Mouse (Mus musculus) myocyte (in vitro differentiated cells): Measurements from ENCODE around the gene Psmc2. TPM values are rescaled to one million over a fixed set of nuclear protein-coding genes. Genes with fewer than 3 reads are reported as not detected.

Experiments
- H3K27me3 ChIP-seq: one replicate; pipeline ENCODE4 v1.6.1; 2011; ENCODE audit not compliant: control insufficient read depth, insufficient read depth, insufficient read length
- H3K36me3 ChIP-seq: one replicate; pipeline ENCODE4 v1.6.1; 2011; ENCODE audit not compliant: control insufficient read depth, insufficient read depth
- H3K4me2 ChIP-seq: one replicate; pipeline ENCODE4 v1.6.1; 2011; ENCODE audit warnings: low read depth, control low read depth
- H3K4me3 ChIP-seq: one replicate; pipeline ENCODE4 v1.5.1; 2011; ENCODE audit warnings: mild to moderate bottlenecking, control low read depth, moderate library complexity
- H3K79me2 ChIP-seq: one replicate; pipeline ENCODE4 v1.6.1; 2011; ENCODE audit not compliant: control insufficient read depth, insufficient read depth
- H3ac ChIP-seq: one replicate; pipeline ENCODE4 v1.6.1; 2011; ENCODE audit not compliant: control insufficient read depth, insufficient read length
- CEBPB ChIP-seq: IDR thresholded peaks from 2 replicates; pipeline ENCODE4 v1.6.1; 2011; ENCODE audit warnings: mild to moderate bottlenecking, moderate library complexity; ENCODE audit not compliant: poor library complexity, insufficient read depth, severe bottlenecking
- E2F4 ChIP-seq: IDR thresholded peaks from one replicate; pipeline ENCODE4 v1.6.1; 2011; ENCODE audit warnings: mild to moderate bottlenecking, control low read depth, moderate library complexity; ENCODE audit not compliant: insufficient read depth
- MAX ChIP-seq: IDR thresholded peaks from one replicate; pipeline ENCODE4 v1.6.1; 2011; ENCODE audit warnings: low read depth, mild to moderate bottlenecking, control low read depth
- MYOD1 ChIP-seq, 3 experiments: IDR thresholded peaks; one replicate each; pipeline ENCODE4 v1.6.1; 2011; ENCODE audit warnings: control low read depth in 2 of 3, low read depth in 2 of 3, mild to moderate bottlenecking in 2 of 3, moderate library complexity in 1 of 3; ENCODE audit not compliant: insufficient read length in 2 of 3, control insufficient read depth in 1 of 3
- MYOG ChIP-seq, 3 experiments: IDR thresholded peaks; one replicate each; pipeline ENCODE4 v1.6.1; 2011; ENCODE audit warnings: control low read depth in 2 of 3, low read depth in 2 of 3, mild to moderate bottlenecking in 2 of 3; ENCODE audit not compliant: insufficient read length in 2 of 3, control insufficient read depth in 1 of 3, insufficient read depth in 1 of 3
- POLR2A ChIP-seq: IDR thresholded peaks from one replicate; pipeline ENCODE4 v1.6.1; 2011; ENCODE audit warnings: low read depth, mild to moderate bottlenecking, control low read depth, moderate library complexity; ENCODE audit not compliant: insufficient read length
- POLR2AphosphoS2 ChIP-seq: IDR thresholded peaks from one replicate; pipeline ENCODE4 v1.6.1; 2011; ENCODE audit warnings: low read depth, control low read depth; ENCODE audit not compliant: insufficient read length
- REST ChIP-seq: IDR thresholded peaks from one replicate; pipeline ENCODE4 v1.6.1; 2011; ENCODE audit warnings: mild to moderate bottlenecking, control low read depth, moderate library complexity; ENCODE audit not compliant: insufficient read depth, insufficient read length
- SRF ChIP-seq: IDR thresholded peaks from one replicate; pipeline ENCODE4 v1.6.1; 2011; ENCODE audit warnings: low read depth; ENCODE audit not compliant: control insufficient read depth, insufficient read length
- TCF12 ChIP-seq: IDR thresholded peaks from one replicate; pipeline ENCODE4 v1.6.1; 2011; ENCODE audit warnings: mild to moderate bottlenecking, control low read depth; ENCODE audit not compliant: poor library complexity, insufficient read depth, severe bottlenecking
- TCF3 ChIP-seq: IDR thresholded peaks from one replicate; pipeline ENCODE4 v1.6.1; 2011; ENCODE audit warnings: low read depth, control low read depth; ENCODE audit not compliant: insufficient read length
- USF1 ChIP-seq: IDR thresholded peaks from one replicate; pipeline ENCODE4 v1.6.1; 2011; ENCODE audit warnings: low read depth, mild to moderate bottlenecking, control low read depth, moderate library complexity
- polyA plus RNA-seq: library from polyadenylated mRNA; unstranded; fragments of >200 nt; fragmentation: generic; extraction: Trizol; gene quantifications from one replicate; pipeline ENCODE4 v1.2.1, GENCODE M21; 2012; ENCODE audit warnings: missing spikeins

Gene Psmc2
- polyA plus RNA-seq, 1 experiment = 196 TPM

- Histone ChIP-seq H3K27me3 (no peaks in the 10 kb centered on the region), H3ac (no peak overlapping the region), H3K4me3 (no peak overlapping the region), H3K4me2 (no peak overlapping the region), H3K36me3 (peaks cover 22% of the 10 kb centered on the region), H3K79me2 (peaks cover 81% of the 10 kb centered on the region)
- no peak for TF ChIP-seq POLR2A
- TF ChIP-seq MAX = no peak
- TF ChIP-seq MYOD1 (IDR thresholded peaks at IDR 0.05; ENCODE audit: control insufficient read depth in 1 of 3, insufficient read length in 2 of 3, low read depth in 2 of 3) = no peak
- TF ChIP-seq CEBPB = no peak
- TF ChIP-seq MYOG (IDR thresholded peaks at IDR 0.05; ENCODE audit: control insufficient read depth in 1 of 3, insufficient read depth in 1 of 3, insufficient read length in 2 of 3, low read depth in 2 of 3) = no peak
- TF ChIP-seq TCF12 = no peak
- TF ChIP-seq TCF3 = no peak
- TF ChIP-seq E2F4 = no peak
- TF ChIP-seq POLR2AphosphoS2 = no peak
- TF ChIP-seq USF1 = no peak
- no peak for TF ChIP-seq REST
These were observed 7.1 kb downstream of the Psmc2 start for GRCm38 (mm10) chr5:21792166-21792565.

GRCm38 (mm10) chr5:21802907-21803306 lies 17.8 kb downstream of the Psmc2 start:
- TF ChIP-seq TCF12 (no peak), E2F4 (no peak), SRF (no peak), REST (no peak), MYOD1 (IDR thresholded peaks at IDR 0.05; ENCODE audit: control insufficient read depth in 1 of 3, insufficient read length in 2 of 3, low read depth in 2 of 3) (no peak), MYOG (IDR thresholded peaks at IDR 0.05; ENCODE audit: control insufficient read depth in 1 of 3, insufficient read depth in 1 of 3, insufficient read length in 2 of 3, low read depth in 2 of 3) (no peak), MAX (no peak), TCF3 (no peak), CEBPB (no peak), USF1 (no peak), POLR2A (no peak), POLR2AphosphoS2 (no peak)
- H3ac ChIP-seq = no peak overlapping the region
- no peaks in the 10 kb centered on the region for H3K27me3 ChIP-seq
- no peak overlapping the region for H3K4me3 ChIP-seq
- H3K4me2 ChIP-seq = no peak overlapping the region
- H3K79me2 ChIP-seq = peaks cover 3% of the 10 kb centered on the region
- H3K36me3 ChIP-seq = peaks cover 49% of the 10 kb centered on the region

- Histone ChIP-seq H3K79me2 (peaks cover 3% of the 10 kb centered on the region), H3K4me2 (no peak overlapping the region)
- no peak for TF ChIP-seq SRF
- no peak for TF ChIP-seq TCF3
- TF ChIP-seq POLR2A = no peak
- no peak for TF ChIP-seq E2F4
- TF ChIP-seq MAX = no peak
- no peak for TF ChIP-seq CEBPB
- TF ChIP-seq POLR2AphosphoS2 = no peak
These were observed 18.7 kb downstream of the Psmc2 start for GRCm38 (mm10) chr5:21803691-21804188.

GRCm38 (mm10) chr5:21804837-21805236 lies 19.8 kb downstream of the Psmc2 start:
- no peak overlapping the region for H3K4me3 ChIP-seq
- H3K4me2 ChIP-seq = no peak overlapping the region
- H3K27me3 ChIP-seq = no peaks in the 10 kb centered on the region
- peaks cover 33% of the 10 kb centered on the region for H3K36me3 ChIP-seq
- peaks cover 3% of the 10 kb centered on the region for H3K79me2 ChIP-seq
- H3ac ChIP-seq = no peak overlapping the region
- TF ChIP-seq MYOD1 (IDR thresholded peaks at IDR 0.05; ENCODE audit: control insufficient read depth in 1 of 3, insufficient read length in 2 of 3, low read depth in 2 of 3) (no peak), TCF12 (no peak), POLR2A (no peak), TCF3 (no peak), MAX (no peak), CEBPB (no peak), E2F4 (no peak)

More at GRCm38 (mm10) chr5:21803691-21804188, 18.7 kb downstream of the Psmc2 start:
- Histone ChIP-seq H3K4me3 (no peak overlapping the region), H3ac (no peak overlapping the region), H3K36me3 (peaks cover 43% of the 10 kb centered on the region), H3K27me3 (no peaks in the 10 kb centered on the region)

DNA sequence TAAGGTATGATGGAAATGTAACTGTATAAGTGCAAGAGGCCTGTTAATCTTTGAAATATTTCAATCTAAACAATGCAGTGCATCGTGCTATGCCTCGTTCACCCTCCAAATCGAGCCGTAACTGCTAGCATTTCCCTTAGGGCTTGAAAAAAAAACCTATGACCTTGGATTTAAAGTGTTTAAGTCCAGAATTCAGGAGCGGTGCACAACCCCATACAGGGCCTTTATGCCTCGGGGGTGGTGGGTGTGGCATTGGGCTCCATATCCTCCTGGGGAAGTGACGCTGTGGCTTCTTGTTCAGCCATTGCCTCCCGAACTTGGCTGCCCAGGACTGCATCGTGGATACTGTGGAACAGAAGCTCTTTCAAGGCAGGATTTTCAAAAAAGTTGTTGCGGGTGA lies 25.8 kb downstream of the Psmc2 start:
- TF ChIP-seq POLR2A (no peak), MAX (no peak), TCF12 (no peak), MYOG (IDR thresholded peaks at IDR 0.05; ENCODE audit: control insufficient read depth in 1 of 3, insufficient read depth in 1 of 3, insufficient read length in 2 of 3, low read depth in 2 of 3) (no peak), CEBPB (no peak), SRF (no peak), REST (no peak), POLR2AphosphoS2 (no peak), TCF3 (no peak), E2F4 (no peak), MYOD1 (IDR thresholded peaks at IDR 0.05; ENCODE audit: control insufficient read depth in 1 of 3, insufficient read length in 2 of 3, low read depth in 2 of 3) (no peak), USF1 (no peak)
- Histone ChIP-seq H3K27me3 (no peaks in the 10 kb centered on the region), H3K36me3 (no peaks in the 10 kb centered on the region)

More for the DNA sequence above, 25.8 kb downstream of the Psmc2 start:
- Histone ChIP-seq H3K4me3 (no peak overlapping the region), H3K4me2 (no peak overlapping the region), H3K79me2 (no peaks in the 10 kb centered on the region), H3ac (no peak overlapping the region)
